Mouse (Mus musculus): ENCODE measurements around the gene Ctxn1.
"Not testable (repeated sequence)": the region's sequence is repeated elsewhere in the genome, so short reads cannot be mapped to it uniquely, and the experiment has no call there.

Ctxn1 gene

DNA sequence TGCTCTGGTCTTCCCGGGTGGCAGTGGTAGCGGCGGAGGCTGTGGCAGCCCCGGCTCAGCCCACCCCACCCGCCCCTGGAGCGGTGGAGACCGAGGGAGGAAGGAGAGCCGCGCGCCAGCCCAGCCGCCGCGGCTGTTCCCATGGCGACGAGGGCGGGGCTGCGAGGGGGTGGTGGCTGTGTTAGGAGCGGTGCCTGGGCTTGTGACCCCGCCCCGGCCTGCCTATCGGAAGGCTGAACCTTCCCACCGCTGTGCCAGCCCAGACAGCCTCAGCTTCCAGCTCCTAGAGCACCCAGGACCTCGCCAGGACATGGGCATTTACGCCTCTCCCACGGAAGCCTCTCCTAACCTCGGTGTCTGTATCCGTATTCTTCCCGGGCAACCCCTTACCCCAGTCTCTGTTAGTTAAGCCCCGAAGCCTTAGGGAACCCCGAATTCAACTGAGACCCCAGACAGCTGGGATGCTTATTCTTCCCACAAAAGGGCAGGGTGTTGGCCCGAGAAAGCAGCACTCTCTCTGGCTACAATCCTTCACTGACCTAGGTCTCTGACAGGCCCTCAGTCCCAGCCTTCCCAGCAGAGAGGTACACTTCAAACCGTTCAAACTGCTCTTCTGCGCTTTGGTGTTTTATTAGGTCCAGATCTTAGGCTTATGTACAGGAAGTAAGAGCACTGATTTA is at the start of gene Ctxn1:
Gene Ctxn1 (minus strand): TSS at position 150 of the 680 bp plus-strand sequence.
- DNase-seq (ENCODE audit: low spot score): peak; percentile 91

DNA sequence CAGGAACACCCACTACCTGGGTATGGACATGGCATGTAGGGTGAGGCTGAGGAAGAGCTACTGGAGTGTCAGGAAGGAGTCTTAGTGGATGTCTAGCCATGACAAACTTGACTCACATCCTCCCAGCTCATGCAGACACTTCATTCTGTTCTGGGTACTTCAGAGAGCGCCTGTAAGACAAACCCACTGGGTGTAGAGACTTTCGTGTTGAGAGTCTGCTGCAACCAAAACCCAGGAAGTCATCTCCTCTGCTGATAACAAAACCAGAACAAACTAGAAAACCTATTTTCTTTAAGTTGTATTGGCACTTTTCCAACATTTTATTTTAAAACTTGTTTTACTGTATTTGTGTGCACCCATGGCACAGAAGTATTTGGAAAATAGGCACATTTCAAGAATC is 46.8 kb upstream of the Ctxn1 start:
- DNase-seq (ENCODE audit: low spot score): no peak

DNA sequence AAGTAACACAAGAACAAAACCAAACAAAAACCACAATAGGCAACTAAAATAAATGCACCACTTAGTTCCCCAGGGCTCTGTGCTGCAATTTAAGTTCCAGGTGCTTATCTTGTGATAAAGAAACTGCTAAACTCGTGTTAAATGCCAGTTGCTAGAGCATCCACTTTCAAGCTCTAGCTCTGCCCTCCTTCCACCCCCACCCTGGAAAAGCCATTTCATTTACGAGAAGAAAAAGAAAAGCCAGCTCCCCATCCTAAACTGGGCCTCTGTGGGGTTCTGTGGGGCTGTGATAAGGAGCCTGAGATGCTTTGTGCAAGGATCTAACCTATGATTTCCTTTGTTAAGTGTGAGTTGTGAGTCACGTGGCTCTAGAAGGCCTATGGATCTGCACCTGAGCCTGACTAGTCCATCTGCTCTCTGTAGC is 45.1 kb upstream of the Ctxn1 start:
- DNase-seq (ENCODE audit: low spot score): no peak

DNA sequence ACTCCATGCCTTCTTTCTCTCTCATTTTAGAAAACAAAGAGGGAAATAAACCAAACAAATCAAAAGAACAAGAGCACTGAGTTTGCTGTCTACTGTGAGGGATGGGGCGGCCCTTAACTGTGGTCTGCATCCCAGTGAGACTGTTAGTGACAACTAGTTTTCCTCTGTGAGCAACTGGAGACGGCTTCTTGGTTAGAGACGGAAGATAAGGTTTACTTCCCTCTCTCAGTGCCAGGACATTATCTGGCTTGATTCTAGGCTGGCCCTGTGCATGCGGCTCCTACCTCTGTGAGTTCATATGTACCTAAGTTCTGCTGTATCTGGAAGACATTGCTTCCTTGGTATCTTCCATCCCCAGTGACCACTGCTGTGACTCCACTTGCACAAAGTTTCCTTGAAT is 38.7 kb upstream of the Ctxn1 start:
- DNase-seq (ENCODE audit: low spot score): no peak

DNA sequence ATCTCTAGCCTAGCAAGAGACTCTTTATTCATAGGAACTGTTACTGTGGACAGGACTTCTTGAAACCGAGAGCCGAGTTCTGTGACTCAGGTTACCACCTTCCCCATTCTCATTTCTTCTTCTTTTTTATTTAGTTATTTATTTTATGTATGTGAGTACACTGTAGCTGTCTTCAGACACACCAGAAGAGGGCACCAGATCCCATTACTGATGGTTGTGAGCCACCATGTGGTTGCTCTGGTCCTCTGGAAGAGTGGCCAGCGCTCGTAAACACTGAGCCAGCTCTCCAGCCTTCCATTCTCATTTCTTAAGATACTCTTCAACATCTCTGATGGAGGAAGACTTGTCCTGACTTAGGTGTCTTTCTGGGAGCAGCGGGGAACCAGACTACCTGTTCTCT is 33.7 kb upstream of the Ctxn1 start:
- no peak for DNase-seq (ENCODE audit: low spot score)

- no peak for DNase-seq (ENCODE audit: low spot score)
Measured at GRCm38 (mm10) chr8:4276111-4276465, 17.0 kb upstream of the Ctxn1 start.

DNA sequence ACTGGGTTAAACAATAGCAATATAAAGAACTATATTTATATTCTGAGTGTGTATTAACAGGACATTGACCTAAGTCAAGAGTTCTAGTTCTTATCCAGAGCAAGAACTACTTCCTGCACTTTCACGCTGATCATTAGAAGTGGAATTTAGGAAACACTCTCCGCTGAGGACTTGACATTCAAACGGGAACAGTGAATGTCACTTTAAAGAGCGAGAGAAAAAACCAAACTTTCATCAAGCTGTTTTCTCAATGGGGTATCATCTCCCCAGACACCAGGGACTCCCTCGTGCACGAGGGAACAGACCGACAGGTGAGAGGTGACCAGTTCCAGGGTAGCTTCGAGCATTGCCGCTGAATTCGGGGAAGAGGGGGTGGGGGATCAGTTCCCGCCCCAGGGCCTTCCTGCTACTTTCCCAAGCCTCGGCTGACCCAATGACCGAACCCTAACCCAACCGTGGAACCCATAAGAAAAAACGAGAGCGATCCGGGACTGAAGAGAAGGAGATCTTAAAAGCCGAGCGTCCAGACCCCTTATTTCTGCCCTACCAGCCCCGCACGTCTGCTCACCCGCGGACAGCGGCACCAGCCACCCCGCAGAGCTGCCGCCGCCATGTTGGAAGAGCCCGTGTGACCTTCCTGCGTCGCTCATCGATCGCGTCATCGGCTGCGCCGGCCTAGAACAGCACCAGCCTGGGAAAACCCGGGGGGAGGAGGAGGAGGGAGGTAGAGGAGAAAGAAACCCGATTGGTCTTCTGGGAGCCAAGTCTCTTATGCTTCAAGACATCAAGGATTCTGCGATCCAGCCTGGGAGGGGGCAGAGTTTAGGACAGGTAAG is 16.4 kb upstream of the Ctxn1 start, which contains the start of gene Timm44:
Gene Timm44 (minus strand): TSS at position 639 of the 836 bp plus-strand sequence.
- peak; percentile 95 for DNase-seq (ENCODE audit: low spot score)

DNA sequence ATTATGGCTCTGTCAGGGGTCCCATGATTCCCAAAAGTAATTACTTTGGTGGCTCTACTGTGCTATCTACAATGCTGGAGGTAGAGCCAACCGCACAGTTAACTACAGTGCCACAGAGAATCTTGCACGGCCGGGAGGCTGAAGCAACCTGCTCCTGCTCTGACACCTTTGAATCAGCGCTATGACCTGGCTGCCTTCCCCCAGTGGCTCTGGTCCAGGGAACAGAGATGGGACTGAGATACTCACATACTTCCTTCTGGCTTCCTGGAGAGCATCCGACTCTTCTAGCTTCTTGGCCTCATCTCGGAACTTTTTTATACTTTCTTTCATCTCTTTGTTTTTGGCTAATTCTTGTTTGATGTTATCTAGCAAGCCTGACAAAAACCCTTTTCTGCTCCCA is 10.5 kb upstream of the Ctxn1 start:
- no peak for DNase-seq (ENCODE audit: low spot score)

DNA sequence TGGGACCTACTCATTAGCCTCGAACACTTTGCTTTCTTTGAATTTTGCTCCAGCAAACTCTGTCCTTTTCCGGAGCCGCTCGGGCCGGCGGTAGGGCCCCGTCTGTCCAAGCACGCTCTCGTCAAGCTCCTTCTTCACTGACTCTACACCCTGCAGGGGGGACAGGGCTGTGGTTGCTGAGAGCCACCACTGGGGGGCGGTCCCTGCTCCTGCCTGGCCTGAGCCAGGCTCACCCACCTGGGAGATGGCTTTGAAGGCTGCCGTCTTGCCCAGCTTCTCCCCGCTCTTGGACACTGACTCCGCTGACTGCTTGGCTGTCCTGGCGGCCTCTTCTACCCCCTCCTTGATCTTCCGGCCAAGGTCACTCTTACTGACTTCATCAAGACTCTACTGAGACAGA is 8.6 kb upstream of the Ctxn1 start:
- no peak for DNase-seq (ENCODE audit: low spot score)

- DNase-seq (ENCODE audit: low spot score): no peak
Measured at GRCm38 (mm10) chr8:4265160-4265914, 6.3 kb upstream of the Ctxn1 start.

DNA sequence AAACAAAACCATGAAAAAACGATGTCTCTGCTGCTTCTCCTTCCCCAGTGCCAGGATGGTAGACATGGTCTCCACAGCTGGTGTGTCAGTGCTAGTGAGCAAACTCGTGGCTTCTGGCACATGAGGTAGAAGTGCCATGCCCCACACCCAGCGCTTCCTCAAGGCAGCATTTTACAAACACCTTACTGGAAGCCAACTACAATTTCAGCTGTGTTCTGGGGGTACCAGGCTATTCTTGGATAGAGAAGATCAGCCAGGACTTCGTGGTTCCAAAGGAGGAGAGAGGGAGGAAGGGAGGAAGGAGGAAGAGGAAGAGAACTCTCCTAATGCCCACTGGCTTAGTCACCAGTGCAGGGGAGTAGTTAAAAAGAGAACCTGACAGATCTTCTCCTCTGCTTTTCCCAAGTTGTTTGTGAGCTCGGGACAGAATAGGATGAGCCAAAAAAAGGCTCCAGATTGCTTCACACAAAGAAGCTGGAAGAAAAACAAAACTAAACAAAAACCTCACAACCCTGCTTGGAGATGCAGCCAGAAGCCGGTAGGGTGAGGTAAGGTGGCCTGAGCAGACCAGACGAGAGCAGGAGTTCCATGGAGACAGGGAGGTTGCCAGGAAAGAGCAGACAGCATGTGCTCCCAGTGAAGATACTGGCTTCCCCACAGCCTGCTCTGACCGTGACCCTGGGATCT is 4.2 kb upstream of the Ctxn1 start:
- no peak for DNase-seq (ENCODE audit: low spot score)

- DNase-seq (ENCODE audit: low spot score): no peak
Measured at GRCm38 (mm10) chr8:4259805-4260170, 714 bp upstream of the Ctxn1 start.

GRCm38 (mm10) chr8:4258678-4259077 is 396 bp downstream of the Ctxn1 start:
- peak; percentile 25 for DNase-seq (ENCODE audit: low spot score)

GRCm38 (mm10) chr8:4258233-4258632 is 841 bp downstream of the Ctxn1 start:
- peak; percentile 77 for DNase-seq (ENCODE audit: low spot score)

- no peak for DNase-seq (ENCODE audit: low spot score)
Measured at GRCm38 (mm10) chr8:4257350-4257749, 1.7 kb downstream of the Ctxn1 start.

DNA sequence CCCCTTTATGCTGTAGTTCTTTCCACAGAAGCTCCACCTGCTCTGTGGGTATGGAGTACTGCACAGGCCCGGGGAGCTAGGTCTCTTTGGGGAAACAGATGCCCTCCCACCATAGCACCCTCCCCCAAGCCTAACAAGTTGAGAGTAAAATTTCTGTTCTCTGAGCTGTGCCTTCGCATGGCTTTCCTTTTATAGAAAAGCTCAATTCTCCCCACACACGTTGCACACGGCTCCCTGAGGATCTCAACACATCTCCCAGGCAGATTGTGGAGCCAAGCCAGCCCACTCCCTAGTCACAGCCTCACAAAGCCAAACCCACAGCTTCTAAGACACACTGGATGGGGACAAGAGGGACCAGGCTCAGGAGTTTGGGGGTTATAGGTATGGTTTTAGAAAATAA is 2.2 kb downstream of the Ctxn1 start:
- DNase-seq (ENCODE audit: low spot score): no peak

GRCm38 (mm10) chr8:4255471-4255870 is 3.6 kb downstream of the Ctxn1 start:
- DNase-seq (ENCODE audit: low spot score): not testable (repeated sequence)

- DNase-seq (ENCODE audit: low spot score): no peak
Measured at GRCm38 (mm10) chr8:4254001-4254400, 5.1 kb downstream of the Ctxn1 start.

DNA sequence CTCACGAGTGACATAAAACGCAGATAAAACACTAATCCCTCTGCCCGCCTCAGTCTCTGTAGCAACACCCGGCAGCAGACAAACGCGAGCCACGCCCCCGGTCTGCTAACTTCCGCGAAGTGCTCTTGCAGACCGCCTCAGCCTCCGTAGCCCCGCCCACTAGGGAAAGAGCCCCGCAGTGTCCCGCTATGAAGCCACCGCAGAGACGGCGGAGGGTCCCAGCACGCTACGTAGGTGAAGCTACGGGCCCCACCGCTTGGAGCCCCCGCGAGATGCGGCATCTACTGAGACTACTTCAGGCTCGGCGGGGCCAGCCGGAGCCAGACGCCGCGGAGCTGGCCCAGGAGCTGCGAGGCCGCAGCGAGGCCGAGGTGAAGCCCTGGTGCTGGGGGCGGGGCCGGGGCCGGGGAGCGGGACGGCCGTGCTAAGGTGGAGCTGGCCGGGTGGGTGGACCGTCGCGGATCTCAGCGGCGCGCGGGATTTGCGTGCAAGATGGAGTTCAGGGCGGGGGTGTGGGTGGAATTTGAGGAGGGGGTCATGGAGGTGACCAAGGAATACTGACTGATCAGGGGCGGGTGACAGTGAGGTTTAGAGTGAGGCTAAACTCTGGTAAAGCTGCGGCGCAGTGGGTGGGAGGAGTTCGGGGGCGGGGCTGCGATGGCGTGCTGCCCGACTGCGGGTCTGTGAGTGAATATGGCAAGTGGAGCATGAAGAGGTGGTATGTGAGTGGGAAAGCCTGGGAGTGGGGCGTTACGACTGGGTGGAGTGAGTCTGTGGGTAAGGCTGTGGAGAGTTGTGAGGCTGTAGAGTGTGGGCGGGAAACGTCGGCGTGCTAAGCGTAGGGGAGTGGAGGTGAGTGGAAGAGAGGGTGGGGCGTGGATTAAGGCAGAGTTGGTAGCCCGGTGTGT is 5.9 kb downstream of the Ctxn1 start, which contains the start of gene Snapc2:
Gene Snapc2 (plus strand): TSS at position 147 of the 908 bp plus-strand sequence.
- peak; percentile 93 for DNase-seq (ENCODE audit: low spot score)

DNA sequence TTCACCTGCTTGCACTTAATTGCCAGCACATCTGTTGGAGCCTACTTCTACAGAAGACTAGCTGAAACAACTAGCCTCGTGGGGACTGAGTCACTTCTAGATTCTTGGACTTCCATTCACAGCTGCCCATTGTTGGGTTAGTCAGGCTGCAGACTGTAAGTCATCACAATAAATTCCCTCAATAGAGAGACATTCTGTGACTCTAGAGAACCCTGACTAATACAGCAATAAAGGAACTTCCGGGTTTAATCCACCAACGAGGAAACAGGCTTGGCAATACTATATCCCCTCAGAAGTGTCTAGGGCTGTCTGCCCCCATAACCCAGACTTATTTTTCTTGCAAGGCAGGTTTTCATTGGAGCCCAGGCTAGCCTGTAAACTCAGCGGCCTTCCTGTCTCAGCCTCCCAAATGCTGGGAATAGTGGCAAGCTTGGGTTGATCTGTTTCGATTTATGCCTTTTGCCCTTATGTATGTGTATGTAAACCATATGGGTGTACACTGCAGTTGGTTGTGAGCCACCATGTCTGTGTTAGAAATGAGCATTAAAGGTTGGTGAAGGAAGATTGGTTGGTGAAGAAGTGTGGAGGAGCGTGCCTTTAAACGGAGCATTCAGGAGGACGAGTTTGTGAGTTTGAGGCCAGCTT is 6.8 kb downstream of the Ctxn1 start:
- no peak for DNase-seq (ENCODE audit: low spot score)

Data from T-cell, adult 2 months (primary cell).